Mouse (Mus musculus): ENCODE results near the gene Efs. TPM values are rescaled to one million over a fixed set of nuclear protein-coding genes. Genes with fewer than 3 reads are reported as not detected.
A peak's percentile ranks its signal among the peaks of the same experiment; 100 is the strongest.
"Not testable (repeated sequence)": the region's sequence is repeated elsewhere in the genome, so short reads cannot be mapped to it uniquely, and the experiment has no call there.

Efs gene
- total and polyA plus RNA-seq, 2 experiments from 2014 or later = 3.9 to 22.2 TPM

GRCm38 (mm10) chr14:54950493-54950892 is 24.6 kb upstream of the Efs start:
- DNase-seq (ENCODE audit: low spot score) (no peak), ATAC-seq (ENCODE audit: insufficient read depth, low read depth) (no peak)
- H3K27ac ChIP-seq (ENCODE audit: low read depth) = peak overlapping the region; percentile 31; the same call in 1 of the 2 replicates

GRCm38 (mm10) chr14:54948781-54949180 is 22.9 kb upstream of the Efs start:
- Histone ChIP-seq H3K9ac (replicated peaks; ENCODE audit: low read depth, low read length) (no peak overlapping the region), H3K9me3 (replicated peaks; ENCODE audit: control insufficient read depth, low read length) (no peaks in the 10 kb centered on the region), H3K4me1 (ENCODE audit: control insufficient read depth, insufficient read depth) (no peaks in the 10 kb centered on the region), H3K27me3 (ENCODE audit: control insufficient read depth, insufficient read depth, low read length) (no peaks in the 10 kb centered on the region), H3K4me2 (ENCODE audit: low read depth, low read length) (no peak overlapping the region), H3K36me3 (replicated peaks; ENCODE audit: control insufficient read depth, insufficient read depth, low read length) (peaks cover 97% of the 10 kb centered on the region), H3K27ac (ENCODE audit: low read depth) (peak overlapping the region; percentile 56), H3K4me3 (ENCODE audit: low read depth, low read length) (no peak overlapping the region)
- DNase-seq (ENCODE audit: low spot score) = no peak
- TF ChIP-seq CTCF (IDR thresholded peaks at IDR 0.05; ENCODE audit: low read depth) = no peak
- TF ChIP-seq EP300 (IDR thresholded peaks at IDR 0.05; ENCODE audit: low read depth) = no peak
- ATAC-seq (ENCODE audit: insufficient read depth, low read depth) = no peak
- WGBS = 66% methylated on average over 9 of the region's 9 CpGs

More at GRCm38 (mm10) chr14:54950493-54950892, 24.6 kb upstream of the Efs start:
- Histone ChIP-seq H3K4me1 (ENCODE audit: control insufficient read depth, insufficient read depth) (no peaks in the 10 kb centered on the region), H3K4me3 (ENCODE audit: low read depth, low read length) (no peak overlapping the region), H3K36me3 (replicated peaks; ENCODE audit: control insufficient read depth, insufficient read depth, low read length) (peaks cover 94% of the 10 kb centered on the region), H3K27me3 (ENCODE audit: control insufficient read depth, insufficient read depth, low read length) (no peaks in the 10 kb centered on the region), H3K9me3 (replicated peaks; ENCODE audit: control insufficient read depth, low read length) (no peaks in the 10 kb centered on the region), H3K9ac (replicated peaks; ENCODE audit: low read depth, low read length) (no peak overlapping the region), H3K4me2 (ENCODE audit: low read depth, low read length) (no peak overlapping the region)
- WGBS = 47% methylated on average over 12 of the region's 12 CpGs
- TF ChIP-seq CTCF (IDR thresholded peaks at IDR 0.05; ENCODE audit: low read depth) = no peak
- TF ChIP-seq EP300 (IDR thresholded peaks at IDR 0.05; ENCODE audit: low read depth) = no peak; the same call in 1 of the 2 replicates

- H3K27me3 ChIP-seq (ENCODE audit: control insufficient read depth, insufficient read depth, low read length); H3K9ac ChIP-seq (replicated peaks; ENCODE audit: low read depth, low read length); H3K4me1 ChIP-seq (ENCODE audit: control insufficient read depth, insufficient read depth); H3K27ac ChIP-seq (ENCODE audit: low read depth); H3K9me3 ChIP-seq (replicated peaks; ENCODE audit: control insufficient read depth, low read length); ATAC-seq (ENCODE audit: insufficient read depth, low read depth); DNase-seq (ENCODE audit: low spot score); H3K4me2 ChIP-seq (ENCODE audit: low read depth, low read length); H3K4me3 ChIP-seq (ENCODE audit: low read depth, low read length): not testable (repeated sequence)
- 79% methylated on average over 10 of the region's 11 CpGs for WGBS
- peaks cover 97% of the 10 kb centered on the region for H3K36me3 ChIP-seq (replicated peaks; ENCODE audit: control insufficient read depth, insufficient read depth, low read length)
These were observed 21.1 kb upstream of the Efs start for GRCm38 (mm10) chr14:54947008-54947407.

- no peaks in the 10 kb centered on the region for H3K27me3 ChIP-seq (ENCODE audit: control insufficient read depth, insufficient read depth, low read length)
- no peaks in the 10 kb centered on the region for H3K4me1 ChIP-seq (ENCODE audit: control insufficient read depth, insufficient read depth)
- no peak overlapping the region for H3K4me2 ChIP-seq (ENCODE audit: low read depth, low read length)
- no peak overlapping the region for H3K9ac ChIP-seq (replicated peaks; ENCODE audit: low read depth, low read length)
- DNase-seq (ENCODE audit: low spot score) (no peak), ATAC-seq (ENCODE audit: insufficient read depth, low read depth) (no peak)
- H3K4me3 ChIP-seq (ENCODE audit: low read depth, low read length) = no peak overlapping the region
- no peaks in the 10 kb centered on the region for H3K9me3 ChIP-seq (replicated peaks; ENCODE audit: control insufficient read depth, low read length)
- H3K27ac ChIP-seq (ENCODE audit: low read depth) = peak overlapping the region; percentile 46; the same call in 1 of the 2 replicates
- no peak for TF ChIP-seq CTCF (IDR thresholded peaks at IDR 0.05; ENCODE audit: low read depth)
- TF ChIP-seq EP300 (IDR thresholded peaks at IDR 0.05; ENCODE audit: low read depth) = no peak
- 37% methylated on average over 19 of the region's 19 CpGs for WGBS
- H3K36me3 ChIP-seq (replicated peaks; ENCODE audit: control insufficient read depth, insufficient read depth, low read length) = peaks cover 97% of the 10 kb centered on the region
These were observed 20.2 kb upstream of the Efs start for GRCm38 (mm10) chr14:54945975-54946704.

GRCm38 (mm10) chr14:54944939-54945338 is 19.0 kb upstream of the Efs start:
- Histone ChIP-seq H3K9ac (replicated peaks; ENCODE audit: low read depth, low read length) (no peak overlapping the region), H3K4me1 (ENCODE audit: control insufficient read depth, insufficient read depth) (no peaks in the 10 kb centered on the region), H3K9me3 (replicated peaks; ENCODE audit: control insufficient read depth, low read length) (no peaks in the 10 kb centered on the region), H3K4me3 (ENCODE audit: low read depth, low read length) (no peak overlapping the region), H3K36me3 (replicated peaks; ENCODE audit: control insufficient read depth, insufficient read depth, low read length) (peaks cover 96% of the 10 kb centered on the region), H3K4me2 (ENCODE audit: low read depth, low read length) (no peak overlapping the region), H3K27ac (ENCODE audit: low read depth) (peak overlapping the region; percentile 16; the same call in 1 of the 2 replicates), H3K27me3 (ENCODE audit: control insufficient read depth, insufficient read depth, low read length) (no peaks in the 10 kb centered on the region)
- no peak for ATAC-seq (ENCODE audit: insufficient read depth, low read depth)
- DNase-seq (ENCODE audit: low spot score) = peak; percentile 6
- 51% methylated on average over 2 of the region's 2 CpGs for WGBS
- TF ChIP-seq CTCF (IDR thresholded peaks at IDR 0.05; ENCODE audit: low read depth) (no peak), EP300 (IDR thresholded peaks at IDR 0.05; ENCODE audit: low read depth) (no peak)

GRCm38 (mm10) chr14:54943971-54944370 is 18.0 kb upstream of the Efs start:
- 96% methylated on average over 7 of the region's 7 CpGs for WGBS
- H3K27me3 ChIP-seq (ENCODE audit: control insufficient read depth, insufficient read depth, low read length) = no peaks in the 10 kb centered on the region
- H3K27ac ChIP-seq (ENCODE audit: low read depth) = peak overlapping the region; percentile 22
- H3K4me3 ChIP-seq (ENCODE audit: low read depth, low read length) = no peak overlapping the region
- H3K36me3 ChIP-seq (replicated peaks; ENCODE audit: control insufficient read depth, insufficient read depth, low read length) = peaks cover 87% of the 10 kb centered on the region
- no peak for ATAC-seq (ENCODE audit: insufficient read depth, low read depth)
- no peak overlapping the region for H3K9ac ChIP-seq (replicated peaks; ENCODE audit: low read depth, low read length)
- TF ChIP-seq CTCF (IDR thresholded peaks at IDR 0.05; ENCODE audit: low read depth) (no peak), EP300 (IDR thresholded peaks at IDR 0.05; ENCODE audit: low read depth) (no peak)
- no peaks in the 10 kb centered on the region for H3K4me1 ChIP-seq (ENCODE audit: control insufficient read depth, insufficient read depth)
- H3K9me3 ChIP-seq (replicated peaks; ENCODE audit: control insufficient read depth, low read length) = no peaks in the 10 kb centered on the region
- DNase-seq (ENCODE audit: low spot score) = peak; percentile 5
- no peak overlapping the region for H3K4me2 ChIP-seq (ENCODE audit: low read depth, low read length)
